Mouse (Mus musculus): Measurements from ENCODE around the gene Gm19668. TPM values are rescaled to one million over a fixed set of nuclear protein-coding genes. Genes with fewer than 3 reads are reported as not detected.
"Not testable (repeated sequence)": the region's sequence is repeated elsewhere in the genome, so short reads cannot be mapped to it uniquely, and the experiment has no call there.

The Gm19668 gene
- polyA plus RNA-seq, 1 experiment from 2014 or later = not detected

DNA sequence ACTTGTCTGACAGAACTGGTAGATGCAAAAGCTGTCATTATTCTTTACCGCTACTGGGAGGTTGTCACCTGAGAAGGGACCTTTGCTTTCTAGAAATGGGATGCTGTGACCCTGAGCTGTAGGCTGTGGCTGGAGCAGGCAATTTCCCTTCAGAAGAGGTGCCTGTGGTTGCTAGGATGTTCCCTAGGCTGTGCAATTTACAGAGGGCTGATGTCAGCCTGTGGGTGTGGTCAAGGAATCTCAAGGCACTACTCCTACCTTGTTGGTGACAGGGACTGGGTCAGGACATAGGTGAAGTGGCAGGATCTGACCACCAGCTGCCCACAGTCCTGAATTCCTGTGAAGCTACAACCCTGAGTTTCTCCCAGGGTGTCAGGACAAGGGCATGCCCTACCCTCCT lies 29.2 kb downstream of the Gm19668 start:
- no peak overlapping the region for H3K27ac ChIP-seq (ENCODE audit: low read depth)
- no peak overlapping the region for H3K4me2 ChIP-seq (ENCODE audit: low read depth, low read length)
- H3K9me3 ChIP-seq (ENCODE audit: low read length) = no peaks in the 10 kb centered on the region
- H3K36me3 ChIP-seq (replicated peaks; ENCODE audit: insufficient read depth, low read length) = no peaks in the 10 kb centered on the region
- H3K27me3 ChIP-seq (ENCODE audit: insufficient read depth, low read length) = no peaks in the 10 kb centered on the region
- DNase-seq = no peak
- no peaks in the 10 kb centered on the region for H3K4me1 ChIP-seq (ENCODE audit: insufficient read depth)
- TF ChIP-seq EP300 (IDR thresholded peaks at IDR 0.05; ENCODE audit: low read depth) (no peak), CTCF (IDR thresholded peaks at IDR 0.05; ENCODE audit: low read depth) (no peak)
- no peak overlapping the region for H3K4me3 ChIP-seq (ENCODE audit: low read depth, low read length)
- 67% methylated on average over 1 of the region's 1 CpGs for WGBS (ENCODE audit: insufficient replicate concordance)
- no peak overlapping the region for H3K9ac ChIP-seq (replicated peaks)
- no peak for ATAC-seq

- H3K9me3 ChIP-seq (ENCODE audit: low read length); H3K9ac ChIP-seq (replicated peaks); H3K27me3 ChIP-seq (ENCODE audit: insufficient read depth, low read length); H3K27ac ChIP-seq (ENCODE audit: low read depth); ATAC-seq; H3K4me1 ChIP-seq (ENCODE audit: insufficient read depth); H3K36me3 ChIP-seq (replicated peaks; ENCODE audit: insufficient read depth, low read length); DNase-seq; H3K4me3 ChIP-seq (ENCODE audit: low read depth, low read length); H3K4me2 ChIP-seq (ENCODE audit: low read depth, low read length): not testable (repeated sequence)
- 80% methylated on average over 1 of the region's 1 CpGs for WGBS (ENCODE audit: insufficient replicate concordance)
These were observed 39.4 kb downstream of the Gm19668 start, which contains the start of gene Gm3233 for GRCm38 (mm10) chr10:77759582-77759981. Gene Gm3233 (minus strand): TSS chr10:77759682.

DNA sequence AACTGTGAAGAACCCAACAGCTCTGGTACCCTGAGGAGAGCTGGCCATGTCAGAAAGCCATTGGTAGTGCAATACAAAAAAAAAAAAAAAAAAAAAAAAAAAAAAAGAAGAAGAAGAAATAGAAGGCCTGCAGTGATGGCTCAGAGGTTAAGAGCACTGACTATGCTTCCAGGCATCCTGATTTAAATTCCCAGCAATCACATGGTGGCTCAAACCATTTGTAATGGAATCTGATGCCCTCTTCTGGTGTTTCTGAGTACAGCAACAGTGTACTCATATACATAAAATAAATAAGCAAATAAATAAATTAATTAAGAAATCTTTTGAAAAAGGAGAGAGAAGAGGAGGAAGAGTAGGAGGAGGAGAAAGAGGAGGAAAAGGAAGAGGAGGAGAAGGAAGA lies 45.5 kb downstream of the Gm19668 start:
- Histone ChIP-seq H3K27ac (ENCODE audit: low read depth) (no peak overlapping the region), H3K4me3 (ENCODE audit: low read depth, low read length) (no peak overlapping the region), H3K9ac (replicated peaks) (no peak overlapping the region), H3K4me1 (ENCODE audit: insufficient read depth) (no peaks in the 10 kb centered on the region), H3K9me3 (ENCODE audit: low read length) (no peaks in the 10 kb centered on the region), H3K36me3 (replicated peaks; ENCODE audit: insufficient read depth, low read length) (no peaks in the 10 kb centered on the region), H3K27me3 (ENCODE audit: insufficient read depth, low read length) (no peaks in the 10 kb centered on the region), H3K4me2 (ENCODE audit: low read depth, low read length) (no peak overlapping the region)
- DNase-seq (no peak), ATAC-seq (no peak)
- TF ChIP-seq CTCF (IDR thresholded peaks at IDR 0.05; ENCODE audit: low read depth) = peak; percentile 29
- no peak for TF ChIP-seq EP300 (IDR thresholded peaks at IDR 0.05; ENCODE audit: low read depth)

DNA sequence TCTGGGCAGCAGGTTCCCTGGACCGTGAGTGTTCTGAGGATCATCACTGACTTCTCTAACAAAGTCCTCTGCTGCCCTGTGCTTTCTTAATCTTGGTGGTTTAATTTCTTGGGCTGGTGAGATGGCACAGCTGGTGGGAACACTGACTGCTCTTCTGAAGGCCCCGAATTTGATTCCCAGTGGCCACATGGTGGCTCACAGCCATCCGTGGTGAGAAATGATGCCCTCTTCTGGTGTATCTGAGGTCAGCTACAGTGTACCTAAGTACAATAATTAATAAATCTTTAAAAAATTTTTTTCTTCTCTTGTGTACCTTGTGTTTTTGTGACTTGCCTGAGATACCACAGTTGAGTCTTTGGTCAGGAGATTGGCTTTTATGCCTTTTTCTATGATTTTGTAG lies 46.6 kb downstream of the Gm19668 start:
- not testable (repeated sequence) for H3K4me2 ChIP-seq (ENCODE audit: low read depth, low read length); H3K36me3 ChIP-seq (replicated peaks; ENCODE audit: insufficient read depth, low read length); DNase-seq; H3K27ac ChIP-seq (ENCODE audit: low read depth); H3K9me3 ChIP-seq (ENCODE audit: low read length); H3K4me1 ChIP-seq (ENCODE audit: insufficient read depth); H3K4me3 ChIP-seq (ENCODE audit: low read depth, low read length); ATAC-seq; H3K27me3 ChIP-seq (ENCODE audit: insufficient read depth, low read length); H3K9ac ChIP-seq (replicated peaks)
- peak; percentile 17; the same call in 1 of the 2 replicates for TF ChIP-seq CTCF (IDR thresholded peaks at IDR 0.05; ENCODE audit: low read depth)
- WGBS (ENCODE audit: insufficient replicate concordance) = 47% methylated on average over 3 of the region's 3 CpGs

DNA sequence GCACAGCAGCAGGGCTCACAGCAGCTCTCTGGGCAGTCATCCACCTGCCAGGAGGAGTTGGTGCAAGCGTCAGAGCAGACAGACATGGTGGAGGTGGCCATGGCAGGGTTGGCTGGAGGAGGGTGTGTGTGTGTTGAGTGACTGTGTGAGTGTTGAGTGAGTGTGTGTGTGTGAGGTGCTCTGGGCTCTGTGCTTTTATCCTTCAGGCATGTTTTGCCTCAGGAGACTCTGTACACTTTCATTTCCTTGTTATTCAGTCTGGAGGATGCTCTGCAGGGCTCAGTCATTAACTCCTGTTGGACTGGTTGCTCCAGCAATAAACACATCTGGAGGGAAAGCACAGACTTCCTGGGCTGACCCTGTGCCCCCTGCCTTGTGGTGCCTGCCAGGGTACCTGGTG lies 47.7 kb downstream of the Gm19668 start, which contains the start of gene Gm9736:
TSS of gene Gm9736 (minus strand) at position 101 of the 400 bp plus-strand sequence.
- H3K27ac ChIP-seq (ENCODE audit: low read depth); H3K27me3 ChIP-seq (ENCODE audit: insufficient read depth, low read length); H3K4me1 ChIP-seq (ENCODE audit: insufficient read depth); H3K36me3 ChIP-seq (replicated peaks; ENCODE audit: insufficient read depth, low read length); H3K4me3 ChIP-seq (ENCODE audit: low read depth, low read length); H3K9me3 ChIP-seq (ENCODE audit: low read length); ATAC-seq; H3K4me2 ChIP-seq (ENCODE audit: low read depth, low read length); DNase-seq; H3K9ac ChIP-seq (replicated peaks): not testable (repeated sequence)
- WGBS (ENCODE audit: insufficient replicate concordance) = 33% methylated on average over 1 of the region's 1 CpGs

GRCm38 (mm10) chr10:77750686-77751085 lies 48.2 kb downstream of the Gm19668 start:
- not testable (repeated sequence) for H3K9me3 ChIP-seq (ENCODE audit: low read length); H3K36me3 ChIP-seq (replicated peaks; ENCODE audit: insufficient read depth, low read length); H3K4me1 ChIP-seq (ENCODE audit: insufficient read depth); H3K4me3 ChIP-seq (ENCODE audit: low read depth, low read length); ATAC-seq; DNase-seq; H3K27me3 ChIP-seq (ENCODE audit: insufficient read depth, low read length); H3K27ac ChIP-seq (ENCODE audit: low read depth); H3K9ac ChIP-seq (replicated peaks); H3K4me2 ChIP-seq (ENCODE audit: low read depth, low read length)
- WGBS (ENCODE audit: insufficient replicate concordance) = 64% methylated on average over 1 of the region's 1 CpGs

Other genes starting within 250 kb of the Gm19668 start
- gene Pttg1ip, start 217.4 kb downstream of the Gm19668 start, polyA plus RNA-seq (2015; fragmentation: Nextera tagmentation; extraction: Ambion mirVana) = 126 and 129 TPM in 2 replicates
- gene Sumo3, start 193.0 kb downstream of the Gm19668 start, polyA plus RNA-seq (2015; fragmentation: Nextera tagmentation; extraction: Ambion mirVana) = 105 and 111 TPM in 2 replicates
- 8.4 and 13.3 TPM in 2 replicates for gene Gm49325, start 192.9 kb downstream of the Gm19668 start, polyA plus RNA-seq (2015; fragmentation: Nextera tagmentation; extraction: Ambion mirVana)
- gene Ube2g2, start 176.9 kb downstream of the Gm19668 start, polyA plus RNA-seq (2015; fragmentation: Nextera tagmentation; extraction: Ambion mirVana) = 37.4 and 40.4 TPM in 2 replicates
- gene Tspear, start 112.6 kb downstream of the Gm19668 start, polyA plus RNA-seq (2015; fragmentation: Nextera tagmentation; extraction: Ambion mirVana) = 0.06 TPM in 1 of 2 replicates, not detected in the other
- not detected in 2 replicates for gene Gm19402, start 108.4 kb downstream of the Gm19668 start, polyA plus RNA-seq (2015; fragmentation: Nextera tagmentation; extraction: Ambion mirVana)
- not detected in 2 replicates for gene Gm9508, start 101.9 kb downstream of the Gm19668 start, polyA plus RNA-seq (2015; fragmentation: Nextera tagmentation; extraction: Ambion mirVana)
- gene Gm10272, start 92.5 kb downstream of the Gm19668 start, polyA plus RNA-seq (2015; fragmentation: Nextera tagmentation; extraction: Ambion mirVana) = not detected in 2 replicates
- gene Gm10024, start 87.7 kb downstream of the Gm19668 start, polyA plus RNA-seq (2015; fragmentation: Nextera tagmentation; extraction: Ambion mirVana) = not detected in 2 replicates
- not detected in 2 replicates for gene Gm10142, start 83.3 kb downstream of the Gm19668 start, polyA plus RNA-seq (2015; fragmentation: Nextera tagmentation; extraction: Ambion mirVana)
- not detected in 2 replicates for gene Krtap12-1, start 78.5 kb downstream of the Gm19668 start, polyA plus RNA-seq (2015; fragmentation: Nextera tagmentation; extraction: Ambion mirVana)
- not detected in 2 replicates for gene Gm10100, start 72.6 kb downstream of the Gm19668 start, polyA plus RNA-seq (2015; fragmentation: Nextera tagmentation; extraction: Ambion mirVana)
- not detected in 2 replicates for gene Gm18596, start 56.5 kb downstream of the Gm19668 start, polyA plus RNA-seq (2015; fragmentation: Nextera tagmentation; extraction: Ambion mirVana)
- gene Gm9736, start 47.8 kb downstream of the Gm19668 start, polyA plus RNA-seq (2015; fragmentation: Nextera tagmentation; extraction: Ambion mirVana) = not detected in 2 replicates
- gene Gm3233, start 39.5 kb downstream of the Gm19668 start, polyA plus RNA-seq (2015; fragmentation: Nextera tagmentation; extraction: Ambion mirVana) = not detected in 2 replicates
- gene Gm3238, start 27.8 kb downstream of the Gm19668 start, polyA plus RNA-seq (2015; fragmentation: Nextera tagmentation; extraction: Ambion mirVana) = not detected in 2 replicates
- gene Gm7138, start 22.2 kb downstream of the Gm19668 start, polyA plus RNA-seq (2015; fragmentation: Nextera tagmentation; extraction: Ambion mirVana) = not detected in 2 replicates
- not detected in 2 replicates for gene Gm3250, start 16.6 kb downstream of the Gm19668 start, polyA plus RNA-seq (2015; fragmentation: Nextera tagmentation; extraction: Ambion mirVana)
- not detected in 2 replicates for gene Gm7137, start 10.9 kb downstream of the Gm19668 start, polyA plus RNA-seq (2015; fragmentation: Nextera tagmentation; extraction: Ambion mirVana)
- not detected in 2 replicates for gene Gm9639, start 4.1 kb downstream of the Gm19668 start, polyA plus RNA-seq (2015; fragmentation: Nextera tagmentation; extraction: Ambion mirVana)
- gene Gm9507, start 12.7 kb upstream of the Gm19668 start, polyA plus RNA-seq (2015; fragmentation: Nextera tagmentation; extraction: Ambion mirVana) = not detected in 2 replicates
- not detected in 2 replicates for gene Gm2696, start 15.5 kb upstream of the Gm19668 start, polyA plus RNA-seq (2015; fragmentation: Nextera tagmentation; extraction: Ambion mirVana)
- not detected in 2 replicates for gene Krtap10-4, start 28.0 kb upstream of the Gm19668 start, polyA plus RNA-seq (2015; fragmentation: Nextera tagmentation; extraction: Ambion mirVana)
- not detected in 2 replicates for gene Krtap10-10, start 36.8 kb upstream of the Gm19668 start, polyA plus RNA-seq (2015; fragmentation: Nextera tagmentation; extraction: Ambion mirVana)
- not detected in 2 replicates for gene Gm36176, start 47.7 kb upstream of the Gm19668 start, polyA plus RNA-seq (2015; fragmentation: Nextera tagmentation; extraction: Ambion mirVana)
- not detected in 2 replicates for gene Gm10318, start 53.7 kb upstream of the Gm19668 start, polyA plus RNA-seq (2015; fragmentation: Nextera tagmentation; extraction: Ambion mirVana)
- not detected in 2 replicates for gene Gm3285, start 62.8 kb upstream of the Gm19668 start, polyA plus RNA-seq (2015; fragmentation: Nextera tagmentation; extraction: Ambion mirVana)
- gene Lrrc3, start 103.4 kb upstream of the Gm19668 start, polyA plus RNA-seq (2015; fragmentation: Nextera tagmentation; extraction: Ambion mirVana) = 24.4 and 26.6 TPM in 2 replicates
- gene Trpm2, start 171.4 kb upstream of the Gm19668 start, polyA plus RNA-seq (2015; fragmentation: Nextera tagmentation; extraction: Ambion mirVana) = 1.5 and 1.7 TPM in 2 replicates
- 4.0 and 4.4 TPM in 2 replicates for gene 1810043G02Rik, start 179.4 kb upstream of the Gm19668 start, polyA plus RNA-seq (2015; fragmentation: Nextera tagmentation; extraction: Ambion mirVana)
- gene Pfkl, start 210.9 kb upstream of the Gm19668 start, polyA plus RNA-seq (2015; fragmentation: Nextera tagmentation; extraction: Ambion mirVana) = 23.5 and 31.3 TPM in 2 replicates
- not detected in 2 replicates for gene Dnmt3l, start 242.8 kb upstream of the Gm19668 start, polyA plus RNA-seq (2015; fragmentation: Nextera tagmentation; extraction: Ambion mirVana)
- gene Aire, start 244.5 kb upstream of the Gm19668 start, polyA plus RNA-seq (2015; fragmentation: Nextera tagmentation; extraction: Ambion mirVana) = not detected in 2 replicates